Mouse (Mus musculus) cerebellum, adult 9-10 months (tissue): ENCODE measurements around the gene Cfap157.

Source experiments
- DNase-seq: peaks from one replicate; pipeline ENCODE4 v3.0.0; 2022

Cfap157 gene

DNA sequence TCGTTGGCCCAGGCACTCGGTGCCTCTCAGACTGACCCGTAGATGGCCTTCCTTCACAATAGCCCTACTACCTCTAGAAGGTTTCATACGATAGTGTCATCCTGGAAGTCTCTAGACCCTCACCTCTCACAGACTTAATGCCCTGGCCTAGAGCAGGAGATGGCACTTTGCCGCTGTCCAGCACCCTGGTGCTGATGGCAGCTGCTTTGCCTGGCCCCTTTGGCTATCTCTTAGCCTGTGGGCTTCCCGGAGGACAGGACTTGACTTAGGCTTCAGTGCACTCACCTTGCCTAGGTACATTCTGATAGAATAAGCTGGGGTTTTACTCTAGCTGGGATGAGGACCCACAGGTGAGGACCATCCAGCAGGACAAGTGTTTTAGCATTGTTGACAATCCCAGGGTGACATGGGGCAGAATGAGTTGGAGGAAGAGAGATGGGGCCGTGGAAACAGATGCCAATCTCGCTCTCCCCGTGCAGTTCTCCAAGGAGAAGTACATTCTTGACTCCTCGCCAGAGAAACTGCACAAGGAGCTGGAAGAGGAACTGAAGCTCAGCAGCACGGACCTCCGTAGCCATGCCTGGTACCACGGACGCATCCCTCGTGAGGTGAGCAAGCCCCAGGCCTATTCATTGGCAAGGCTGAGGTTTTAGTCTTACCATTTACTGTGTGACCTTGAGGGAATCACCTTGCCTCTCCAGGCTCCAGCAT is 39.8 kb downstream of the Cfap157 start:
- DNase-seq, result no peak

DNA sequence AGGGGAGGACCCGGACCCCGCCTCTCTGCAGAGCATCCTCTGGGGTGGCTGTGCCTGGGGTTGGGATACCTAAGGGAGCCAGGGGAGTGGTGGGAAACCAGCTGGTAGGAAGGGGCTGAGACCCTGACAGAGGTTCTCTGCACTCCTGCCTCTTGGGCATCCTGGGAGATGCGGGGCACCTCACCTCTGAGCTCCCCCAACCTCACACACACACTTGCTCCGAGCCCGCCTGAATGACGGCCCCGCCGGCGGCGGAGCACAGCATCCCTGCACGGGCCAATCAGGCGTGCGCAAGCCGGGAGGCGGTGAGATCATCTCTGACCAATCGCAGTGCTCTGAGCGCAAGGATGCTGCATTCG is 42.1 kb downstream of the Cfap157 start:
- DNase-seq, result peak; percentile 90

DNA sequence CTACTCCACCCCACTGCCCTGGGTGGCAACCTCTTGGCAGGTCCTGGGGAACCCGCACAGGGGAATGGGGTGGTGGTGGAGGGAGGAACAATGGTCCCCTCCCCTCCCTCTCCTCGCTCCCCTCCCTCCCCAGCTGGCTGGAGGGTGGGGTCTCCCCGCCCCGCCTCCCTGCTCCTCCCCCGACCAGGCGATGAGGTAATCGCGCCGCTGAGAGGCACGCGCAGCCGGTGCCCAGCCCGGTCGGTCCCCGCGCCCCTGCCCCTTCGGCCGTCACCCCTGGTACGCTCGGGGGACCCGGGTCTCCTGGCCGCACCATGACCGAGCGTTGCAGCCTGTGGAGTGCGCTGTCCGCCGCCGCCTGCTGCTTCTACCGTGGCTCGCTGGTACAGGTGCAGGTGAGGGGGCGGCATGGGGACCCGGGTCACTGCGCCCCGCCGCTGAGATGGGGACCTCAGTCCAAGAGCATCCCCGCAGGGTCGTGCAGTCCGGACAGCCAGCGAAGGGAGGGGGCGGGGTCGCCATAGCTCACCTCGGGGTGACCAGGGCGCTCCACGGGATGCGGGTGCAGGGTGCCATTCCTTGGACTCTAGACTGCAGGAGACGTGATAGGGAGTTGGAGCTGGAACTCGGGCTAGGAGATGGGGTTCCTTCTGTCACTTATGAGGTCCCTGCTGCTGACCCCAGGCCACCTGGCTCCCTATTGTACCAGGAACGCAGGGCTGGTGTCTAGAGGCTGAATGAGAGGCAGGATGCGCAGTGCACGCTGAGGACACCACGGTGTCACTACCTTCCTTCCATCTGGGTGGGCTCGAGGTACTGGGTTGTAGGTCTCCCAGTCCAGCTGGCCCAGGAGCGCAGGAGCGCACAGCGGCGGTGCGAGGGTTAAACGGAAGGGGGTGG is 42.7 kb downstream of the Cfap157 start:
- peak; percentile 74 for DNase-seq

DNA sequence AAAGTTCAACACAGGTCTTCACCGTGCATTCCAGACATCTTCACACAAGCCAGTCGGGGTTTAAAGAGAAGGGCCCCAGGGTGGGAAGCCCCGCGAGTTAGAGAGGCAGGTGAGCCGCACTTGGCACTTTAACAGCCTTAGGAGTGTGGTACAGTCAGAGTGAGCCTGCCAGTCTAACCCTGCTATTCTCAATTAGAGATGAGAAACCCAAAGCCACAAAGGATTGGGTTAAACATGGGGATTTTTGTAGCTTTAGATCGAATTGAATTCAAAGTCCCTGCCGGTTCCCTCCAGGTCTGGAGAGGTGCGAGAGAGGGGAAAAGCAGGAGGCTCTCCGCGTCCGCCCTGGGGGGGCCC is 43.3 kb downstream of the Cfap157 start, which contains the start of gene 6330409D20Rik:
Gene 6330409D20Rik (minus strand): TSS at position 101 of the 357 bp plus-strand sequence.
- no peak for DNase-seq

DNA sequence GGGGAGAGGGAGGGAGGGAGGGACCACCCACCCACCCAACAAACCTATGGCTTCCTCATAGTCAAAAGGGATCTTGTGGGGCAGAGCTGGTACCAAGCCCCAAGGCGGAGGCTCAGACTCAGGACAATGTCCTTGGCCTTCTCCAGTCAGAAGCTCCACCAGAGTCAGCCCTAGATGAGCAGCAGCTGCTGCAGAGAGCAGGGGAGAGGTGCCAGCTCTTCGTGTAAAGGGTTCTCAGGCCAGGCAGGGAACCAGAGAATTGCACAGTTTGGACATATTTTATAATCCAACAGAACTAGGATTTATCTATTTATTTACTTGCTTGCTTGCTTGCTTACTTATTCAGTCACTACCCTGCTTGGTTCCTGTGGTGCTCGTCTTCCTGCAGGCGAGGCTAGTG is 44.9 kb downstream of the Cfap157 start:
- DNase-seq, result no peak

DNA sequence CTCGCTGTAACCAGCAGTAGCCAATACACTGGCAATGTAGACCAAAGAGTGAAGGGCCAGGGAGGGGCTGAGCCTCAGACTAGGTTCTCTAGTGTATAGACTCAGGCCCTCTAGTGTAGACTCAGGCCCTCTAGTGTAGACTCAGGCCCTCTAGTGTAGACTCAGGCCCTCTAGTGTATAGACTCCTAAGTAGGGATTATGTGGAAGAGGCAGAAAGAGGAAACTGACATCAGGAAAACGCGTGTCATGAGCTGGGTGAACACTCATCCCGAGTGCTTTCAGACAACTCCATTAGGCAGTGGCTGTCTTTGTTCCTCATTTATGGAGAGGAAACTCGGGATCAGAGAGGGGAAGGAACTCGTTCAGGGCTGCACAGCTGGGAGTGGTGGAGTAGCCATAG is 47.2 kb downstream of the Cfap157 start:
- no peak for DNase-seq

DNA sequence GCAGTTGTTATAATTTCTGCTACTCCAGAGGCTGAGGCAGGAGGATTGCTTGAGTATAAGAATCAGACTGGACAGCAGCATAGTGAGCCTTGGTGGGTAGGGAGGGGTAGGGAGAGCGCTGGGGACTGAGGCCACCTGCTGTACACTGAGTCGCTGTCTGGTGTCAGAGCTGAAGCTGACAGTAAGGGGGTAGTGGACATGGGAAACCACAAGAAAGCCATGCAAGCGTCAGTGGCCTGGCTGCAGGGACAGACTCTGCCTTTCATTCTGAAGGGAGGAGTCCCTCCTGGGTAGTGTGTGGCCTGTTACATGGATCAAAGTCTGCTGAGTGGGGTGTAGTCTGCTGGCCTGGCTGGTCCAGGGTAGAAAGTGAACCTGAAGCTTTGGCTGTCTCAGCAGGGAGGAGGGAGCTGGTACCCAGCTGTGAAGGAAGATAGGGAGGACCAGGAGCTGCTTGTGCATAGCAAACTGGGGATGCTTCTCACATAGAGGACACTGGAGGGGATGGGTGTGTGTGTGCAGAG is 47.9 kb downstream of the Cfap157 start:
- DNase-seq, result no peak

DNA sequence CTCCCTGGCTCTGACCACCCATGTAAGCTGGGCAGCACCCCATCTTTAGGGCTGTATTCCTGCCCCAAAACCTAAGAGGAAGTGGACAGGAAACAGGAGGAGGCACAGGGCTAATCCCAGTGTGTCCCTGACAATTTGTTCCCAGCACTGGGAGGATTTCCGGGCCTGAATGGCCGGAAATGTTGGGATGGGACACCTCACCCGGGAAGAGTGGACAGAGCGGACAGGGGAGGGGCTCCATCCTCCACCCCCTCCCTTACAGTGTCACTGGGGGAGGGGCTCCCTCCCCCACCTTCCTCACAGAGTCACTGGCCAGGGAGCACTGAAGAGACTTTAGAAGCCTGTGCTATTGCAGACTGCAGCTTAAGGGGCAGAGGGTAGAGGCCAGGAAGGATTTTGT is 49.3 kb downstream of the Cfap157 start:
- no peak for DNase-seq

DNA sequence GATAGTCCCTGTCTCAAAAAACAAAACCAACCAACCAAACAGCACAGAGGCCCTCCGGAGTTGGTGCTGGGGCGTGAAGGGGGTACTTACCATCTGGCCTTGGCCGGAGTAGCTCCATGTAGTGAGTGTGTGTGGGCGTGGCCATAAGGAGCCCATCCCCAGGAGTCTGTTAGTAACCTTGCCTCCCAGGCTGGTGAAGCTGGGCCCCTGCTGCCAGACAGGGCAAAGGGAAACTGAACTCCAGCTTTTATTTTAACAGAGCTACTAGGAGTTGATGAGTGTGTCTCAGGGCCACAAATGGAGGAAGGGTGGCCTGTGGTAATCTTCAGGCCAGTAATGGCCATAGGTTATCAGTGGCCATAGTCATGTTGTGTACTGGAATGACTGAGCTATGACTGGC is 49.7 kb downstream of the Cfap157 start:
- no peak for DNase-seq

DNA sequence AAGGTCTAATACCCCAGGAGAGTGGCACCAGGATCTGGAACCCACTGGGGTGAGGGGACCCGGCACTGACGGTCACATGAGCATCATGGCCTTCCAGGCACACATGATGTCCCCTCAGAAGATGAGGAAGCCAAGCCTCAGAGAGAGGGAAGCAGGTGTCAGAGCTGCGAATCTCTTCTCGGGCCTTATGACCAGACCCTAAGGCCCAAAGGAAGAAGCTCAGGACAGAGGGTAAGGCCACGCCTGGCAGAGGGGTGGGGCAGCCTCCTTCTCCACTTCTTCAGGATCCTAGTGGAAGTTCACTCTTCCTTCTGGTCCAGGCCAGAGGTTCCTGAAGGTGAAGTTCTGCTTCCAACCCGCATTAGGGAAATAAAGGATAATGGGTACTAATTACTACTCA is 51.5 kb downstream of the Cfap157 start:
- DNase-seq, result no peak

DNA sequence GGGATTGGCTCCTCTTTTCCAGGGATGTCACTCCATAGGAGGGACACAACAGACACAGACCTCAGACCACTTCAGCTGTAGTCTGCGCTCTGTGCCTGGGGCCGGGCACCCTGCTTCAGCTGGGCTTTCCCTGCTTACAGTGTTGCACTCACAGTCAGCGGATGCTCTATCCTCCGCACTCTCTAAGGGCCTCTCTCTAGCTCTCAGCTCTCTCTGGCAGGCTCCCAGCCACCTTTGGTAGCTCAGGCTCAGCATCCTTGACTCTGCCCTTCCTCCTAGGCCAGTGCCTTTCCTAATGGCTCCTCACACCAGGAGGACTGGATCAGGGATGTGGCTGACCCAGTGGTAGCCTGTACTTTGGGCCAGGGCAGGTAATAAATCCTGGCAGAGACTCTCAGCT is 52.3 kb downstream of the Cfap157 start:
- no peak for DNase-seq

DNA sequence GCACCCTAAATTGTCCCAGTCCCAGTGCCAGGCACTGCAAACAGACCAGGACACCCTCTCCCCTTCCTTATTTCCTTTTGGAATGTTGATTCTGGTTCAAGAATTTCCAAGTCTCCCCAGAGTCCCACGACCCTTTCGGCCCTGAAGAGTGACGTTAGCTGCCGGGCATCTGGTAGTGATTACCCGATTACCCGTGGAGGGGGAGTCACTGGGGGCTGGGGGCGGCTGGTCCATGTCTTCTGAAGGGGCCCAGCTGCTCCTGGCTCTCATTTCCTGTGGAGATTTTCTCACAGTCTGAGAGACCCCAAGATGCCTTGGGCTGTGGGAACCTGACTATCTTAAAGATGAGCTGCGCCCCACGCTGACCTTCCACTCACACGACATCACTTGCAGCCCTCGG is 53.4 kb downstream of the Cfap157 start:
- DNase-seq, result no peak

DNA sequence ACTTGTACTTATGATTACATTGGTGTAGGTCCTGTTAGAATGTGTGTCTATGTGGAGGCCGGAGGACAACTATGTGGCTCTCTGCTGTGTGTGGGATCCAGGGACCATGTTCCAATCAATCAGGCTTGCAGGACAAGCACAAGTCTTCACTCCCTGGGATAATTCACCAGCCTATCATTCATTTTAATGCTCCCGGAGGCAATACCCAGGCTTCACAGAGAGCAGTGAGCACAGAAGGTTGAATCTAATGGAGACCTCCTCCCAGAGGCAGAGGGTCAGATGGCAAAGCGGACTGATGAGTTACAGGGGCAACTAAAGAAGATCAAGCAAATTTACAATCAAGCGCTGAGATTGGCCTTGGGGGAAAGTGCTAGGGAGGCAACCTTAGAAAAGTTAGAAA is 54.7 kb downstream of the Cfap157 start:
- DNase-seq, result no peak

DNA sequence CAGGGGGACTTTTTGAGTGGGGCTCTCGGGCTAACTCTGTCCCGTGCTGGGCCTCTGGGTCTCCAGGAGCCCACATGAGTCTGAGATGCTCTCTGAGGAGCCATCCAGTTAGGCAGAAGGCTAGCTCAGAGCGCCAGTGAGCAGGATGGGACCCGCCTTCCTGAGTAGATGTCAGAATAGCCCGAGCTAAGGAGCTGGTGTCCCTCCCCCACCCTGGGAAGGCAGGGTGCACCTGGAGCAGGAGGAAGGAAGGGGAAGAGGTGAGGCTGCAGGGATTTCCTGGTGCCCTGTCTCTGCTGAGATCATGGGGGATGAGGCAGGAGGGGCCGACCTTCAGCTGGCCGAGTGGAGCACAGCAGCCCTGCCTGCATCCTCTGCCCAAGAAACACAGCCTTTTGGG is 55.8 kb downstream of the Cfap157 start:
- no peak for DNase-seq

DNA sequence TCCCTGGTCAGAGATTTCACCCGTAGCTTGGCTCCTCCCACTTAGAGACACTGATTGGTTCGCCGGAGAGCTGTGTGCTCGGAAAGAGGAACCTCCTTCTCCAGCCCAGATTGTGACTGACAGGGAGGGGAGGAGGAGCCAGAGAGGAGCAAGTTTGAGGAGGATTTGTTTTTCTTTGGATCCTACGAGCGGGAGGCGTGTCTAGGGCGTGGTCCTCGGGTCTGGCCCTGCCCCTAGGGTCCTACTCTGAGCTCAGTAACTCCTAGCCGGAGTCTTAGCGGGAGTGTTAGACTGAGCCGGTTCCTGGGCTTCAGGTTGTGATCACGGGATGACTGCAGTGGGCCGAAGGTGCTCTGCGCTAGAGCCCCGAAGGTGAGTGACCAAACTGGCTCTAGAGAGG is 56.8 kb downstream of the Cfap157 start:
- peak; percentile 93 for DNase-seq
